Mouse (Mus musculus) lung, adult 2 months (tissue): ENCODE data around the gene Slc34a2.

ENCODE experiments used
- CTCF ChIP-seq: fragments of 200-500 bp; IDR thresholded peaks from 2 replicates; pipeline ENCODE4 v1.5.1; 2011; ENCODE audit warnings: mild to moderate bottlenecking, low read length, control low read depth; ENCODE audit not compliant: insufficient read depth
- POLR2A ChIP-seq: fragments of 200-500 bp; IDR thresholded peaks from 2 replicates; pipeline ENCODE4 v1.6.1; 2011; ENCODE audit warnings: low read depth, mild to moderate bottlenecking, control low read depth, low read length, borderline replicate concordance; ENCODE audit errors: extremely low read depth

GRCm38 (mm10) chr5:52993490-52994282 lies 44.2 kb upstream of the Slc34a2 start:
- no peak for TF ChIP-seq CTCF
- TF ChIP-seq POLR2A: peak; percentile 52; the same call in 1 of the 2 replicates
